Mouse (Mus musculus): ENCODE data around the gene Plod3. TPM values are rescaled to one million over a fixed set of nuclear protein-coding genes. Genes with fewer than 3 reads are reported as not detected.

Plod3 gene
- polyA plus RNA-seq, 1 experiment from 2014 or later, result 30.6 TPM

GRCm38 (mm10) chr5:137030416-137030810 is 43.6 kb downstream of the Plod3 start:
- DNase-seq (ENCODE audit: low spot score), result no peak
- TF ChIP-seq CTCF (IDR thresholded peaks at IDR 0.05; ENCODE audit: low read depth), result no peak
- Histone ChIP-seq H3K4me1 (replicated peaks; ENCODE audit: insufficient read depth, low read length) (peaks cover 23% of the 10 kb centered on the region), H3K4me2 (ENCODE audit: low read length) (no peak overlapping the region), H3K9ac (ENCODE audit: low read depth, low read length) (no peak overlapping the region), H3K9me3 (replicated peaks; ENCODE audit: low read length) (no peaks in the 10 kb centered on the region), H3K36me3 (ENCODE audit: insufficient read depth, low read length) (peaks cover 5% of the 10 kb centered on the region; the same call in 1 of the 2 replicates), H3K27me3 (ENCODE audit: insufficient read depth, low read length) (peaks cover 57% of the 10 kb centered on the region), H3K4me3 (replicated peaks; ENCODE audit: low read depth, low read length) (no peak overlapping the region; the same call in 1 of the 2 replicates), H3K27ac (no peak overlapping the region)
- 14% methylated on average over 22 of the region's 22 CpGs for WGBS
- ATAC-seq (replicated peaks; ENCODE audit: low FRiP score, low read depth), result no peak

- Histone ChIP-seq H3K9ac (ENCODE audit: low read depth, low read length) (no peak overlapping the region), H3K27ac (no peak overlapping the region), H3K4me3 (replicated peaks; ENCODE audit: low read depth, low read length) (peak overlapping the region; percentile 25), H3K4me1 (replicated peaks; ENCODE audit: insufficient read depth, low read length) (peaks cover 23% of the 10 kb centered on the region), H3K9me3 (replicated peaks; ENCODE audit: low read length) (no peaks in the 10 kb centered on the region), H3K36me3 (ENCODE audit: insufficient read depth, low read length) (peaks cover 5% of the 10 kb centered on the region; the same call in 1 of the 2 replicates), H3K4me2 (ENCODE audit: low read length) (peak overlapping the region; percentile 88), H3K27me3 (ENCODE audit: insufficient read depth, low read length) (peaks cover 47% of the 10 kb centered on the region)
- WGBS, result 2% methylated on average over 77 of the region's 78 CpGs
- ATAC-seq (replicated peaks; ENCODE audit: low FRiP score, low read depth), result no peak
- DNase-seq (ENCODE audit: low spot score), result peak; percentile 63
- no peak for TF ChIP-seq CTCF (IDR thresholded peaks at IDR 0.05; ENCODE audit: low read depth)
Measured at GRCm38 (mm10) chr5:137031076-137032032, 44.5 kb downstream of the Plod3 start.

- Histone ChIP-seq H3K36me3 (ENCODE audit: insufficient read depth, low read length) (peaks cover 12% of the 10 kb centered on the region; the same call in 1 of the 2 replicates), H3K27ac (no peak overlapping the region), H3K4me1 (replicated peaks; ENCODE audit: insufficient read depth, low read length) (peaks cover 23% of the 10 kb centered on the region), H3K9ac (ENCODE audit: low read depth, low read length) (no peak overlapping the region), H3K9me3 (replicated peaks; ENCODE audit: low read length) (no peaks in the 10 kb centered on the region), H3K27me3 (ENCODE audit: insufficient read depth, low read length) (peaks cover 40% of the 10 kb centered on the region), H3K4me2 (ENCODE audit: low read length) (peak overlapping the region; percentile 88), H3K4me3 (replicated peaks; ENCODE audit: low read depth, low read length) (peak overlapping the region; percentile 25)
- TF ChIP-seq CTCF (IDR thresholded peaks at IDR 0.05; ENCODE audit: low read depth), result no peak
- WGBS, result under 1% methylated on average over 25 of the region's 33 CpGs
- no peak for DNase-seq (ENCODE audit: low spot score)
- no peak for ATAC-seq (replicated peaks; ENCODE audit: low FRiP score, low read depth)
Measured at GRCm38 (mm10) chr5:137032033-137032421, 45.2 kb downstream of the Plod3 start.

GRCm38 (mm10) chr5:137032641-137033074 is 45.8 kb downstream of the Plod3 start:
- no peaks in the 10 kb centered on the region for H3K9me3 ChIP-seq (replicated peaks; ENCODE audit: low read length)
- TF ChIP-seq CTCF (IDR thresholded peaks at IDR 0.05; ENCODE audit: low read depth), result 0 out of 2 replicates have a peak, but pooled peaks have one; percentile 9
- 0% methylated on average over 47 of the region's 49 CpGs for WGBS

GRCm38 (mm10) chr5:137036211-137036610 is 49.4 kb downstream of the Plod3 start:
- DNase-seq (ENCODE audit: low spot score) (no peak), ATAC-seq (replicated peaks; ENCODE audit: low FRiP score, low read depth) (no peak)
- Histone ChIP-seq H3K9ac (ENCODE audit: low read depth, low read length) (no peak overlapping the region), H3K4me2 (ENCODE audit: low read length) (no peak overlapping the region), H3K4me1 (replicated peaks; ENCODE audit: insufficient read depth, low read length) (peaks cover 14% of the 10 kb centered on the region), H3K36me3 (ENCODE audit: insufficient read depth, low read length) (peaks cover 43% of the 10 kb centered on the region), H3K9me3 (replicated peaks; ENCODE audit: low read length) (no peaks in the 10 kb centered on the region), H3K4me3 (replicated peaks; ENCODE audit: low read depth, low read length) (no peak overlapping the region), H3K27ac (no peak overlapping the region), H3K27me3 (ENCODE audit: insufficient read depth, low read length) (peaks cover 9% of the 10 kb centered on the region)
- 85% methylated on average over 13 of the region's 13 CpGs for WGBS
- no peak for TF ChIP-seq CTCF (IDR thresholded peaks at IDR 0.05; ENCODE audit: low read depth)

More at GRCm38 (mm10) chr5:137032641-137033074, 45.8 kb downstream of the Plod3 start:
- H3K4me3 ChIP-seq (replicated peaks; ENCODE audit: low read depth, low read length), result peak overlapping the region; percentile 25
- peaks cover 16% of the 10 kb centered on the region for H3K36me3 ChIP-seq (ENCODE audit: insufficient read depth, low read length)
- peaks cover 37% of the 10 kb centered on the region for H3K27me3 ChIP-seq (ENCODE audit: insufficient read depth, low read length)
- peak overlapping the region; percentile 88 for H3K4me2 ChIP-seq (ENCODE audit: low read length)
- peak; percentile 93 for DNase-seq (ENCODE audit: low spot score)
- peak; percentile 64 for ATAC-seq (replicated peaks; ENCODE audit: low FRiP score, low read depth)
- no peak overlapping the region for H3K9ac ChIP-seq (ENCODE audit: low read depth, low read length)
- no peak overlapping the region for H3K27ac ChIP-seq
- peaks cover 23% of the 10 kb centered on the region for H3K4me1 ChIP-seq (replicated peaks; ENCODE audit: insufficient read depth, low read length)

GRCm38 (mm10) chr5:137039453-137039852 is 52.6 kb downstream of the Plod3 start:
- TF ChIP-seq CTCF (IDR thresholded peaks at IDR 0.05; ENCODE audit: low read depth), result no peak
- H3K36me3 ChIP-seq (ENCODE audit: insufficient read depth, low read length), result peaks cover 51% of the 10 kb centered on the region
- H3K27ac ChIP-seq, result no peak overlapping the region
- WGBS, result 94% methylated on average over 10 of the region's 10 CpGs
- H3K4me1 ChIP-seq (replicated peaks; ENCODE audit: insufficient read depth, low read length), result no peaks in the 10 kb centered on the region
- ATAC-seq (replicated peaks; ENCODE audit: low FRiP score, low read depth) (no peak), DNase-seq (ENCODE audit: low spot score) (no peak)
- H3K9ac ChIP-seq (ENCODE audit: low read depth, low read length), result no peak overlapping the region
- no peaks in the 10 kb centered on the region for H3K9me3 ChIP-seq (replicated peaks; ENCODE audit: low read length)
- H3K4me2 ChIP-seq (ENCODE audit: low read length), result no peak overlapping the region
- no peaks in the 10 kb centered on the region for H3K27me3 ChIP-seq (ENCODE audit: insufficient read depth, low read length)
- no peak overlapping the region for H3K4me3 ChIP-seq (replicated peaks; ENCODE audit: low read depth, low read length)
